Comparison of ENCODE assay signal across 24 mouse cellular contexts in the genomic region with DNA sequence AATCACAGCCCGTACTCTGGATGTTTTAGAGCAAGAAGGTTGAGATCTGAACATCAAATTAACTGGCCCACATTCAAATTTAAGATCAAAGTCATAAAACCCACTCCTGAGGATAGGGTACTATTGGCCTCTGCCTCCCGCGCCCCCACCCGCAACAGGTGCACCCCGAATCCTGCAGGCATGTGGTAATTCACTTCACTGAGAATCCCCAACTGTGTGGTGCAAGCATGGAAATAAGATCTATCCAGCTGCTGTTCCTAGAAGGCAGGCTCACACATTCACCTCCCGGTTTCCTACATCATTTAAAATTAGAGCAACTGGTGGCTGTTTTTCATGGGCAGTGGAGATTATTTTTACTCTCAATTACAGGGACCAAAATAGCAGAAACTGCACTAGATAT.
"Had no signal": no experiment of that assay in that cellular context is flagged by ENCODE, and none has a peak within 500 bp of the region (broad histone marks: within the 10 kb centered on the region; RNA-seq: fewer than 3 reads in every experiment).

No protein-coding gene starts in this region.

- H3K4me3 ChIP-seq: heart, embryonic 13.5 days; heart, embryonic 15.5 days; hindbrain, embryonic 10.5 days; hindbrain, embryonic 12.5 days; intestine, embryonic 15.5 days; layer of hippocampus, adult 2 months; left cerebral cortex, adult 2 months; limb, embryonic 15.5 days; liver, embryonic 12.5 days had no signal

- H3K27me3 ChIP-seq: heart, embryonic 13.5 days; heart, embryonic 15.5 days; hindbrain, embryonic 12.5 days; intestine, embryonic 15.5 days; limb, embryonic 15.5 days; liver, embryonic 12.5 days had no signal

- H3K9me3 ChIP-seq: heart, embryonic 13.5 days; heart, embryonic 15.5 days; hindbrain, embryonic 10.5 days; hindbrain, embryonic 12.5 days; intestine, embryonic 15.5 days; limb, embryonic 15.5 days; liver, embryonic 12.5 days had no signal

- ATAC-seq: hindbrain, embryonic 16.5 days; inflammation-experienced regulatory T-cells, adult 6 months; intestine, embryonic 15.5 days; intestine, postnatal 0 days; liver, embryonic 12.5 days had no signal

- H3K36me3 ChIP-seq: heart, embryonic 13.5 days; heart, embryonic 15.5 days; hindbrain, embryonic 10.5 days; hindbrain, embryonic 12.5 days; intestine, embryonic 15.5 days; limb, embryonic 15.5 days; liver, embryonic 12.5 days had no signal

- H3K4me2 ChIP-seq: heart, embryonic 11.5 days; heart, embryonic 13.5 days; heart, embryonic 15.5 days; hindbrain, embryonic 12.5 days; hindbrain, embryonic 14.5 days; intestine, embryonic 15.5 days; limb, embryonic 15.5 days; liver, embryonic 12.5 days had no signal

- H3K9ac ChIP-seq: heart, embryonic 13.5 days; heart, embryonic 15.5 days; hindbrain, embryonic 12.5 days; hindbrain, embryonic 14.5 days; intestine, embryonic 15.5 days; limb, embryonic 15.5 days; liver, embryonic 12.5 days; liver, embryonic 14.5 days had no signal

- H3K27ac ChIP-seq: heart, embryonic 13.5 days; heart, embryonic 15.5 days; hindbrain, embryonic 10.5 days; hindbrain, embryonic 12.5 days; hindbrain, embryonic 14.5 days; intestine, embryonic 15.5 days; layer of hippocampus, adult 2 months; left cerebral cortex, adult 2 months; limb, embryonic 15.5 days; liver, embryonic 12.5 days; liver, embryonic 14.5 days had no signal

- DNase-seq: gastrocnemius, postnatal 14 days; gastrocnemius, postnatal 36 days; heart, adult 18-20 months; heart, postnatal 4 days; kidney, adult 18-20 months; kidney, adult 8-10 months; kidney, postnatal 10 days; kidney, postnatal 25 days; kidney, postnatal 4 days had no signal

- H3K4me1 ChIP-seq: heart, embryonic 15.5 days; hindbrain, embryonic 10.5 days; hindbrain, embryonic 12.5 days; intestine, embryonic 15.5 days; limb, embryonic 15.5 days; liver, embryonic 12.5 days had no signal
